Mouse (Mus musculus) layer of hippocampus, postnatal 10 days (tissue): ENCODE measurements at regions not wholly inside any gene's neighbourhood (a gene's known extent, or its start where the extent isn't known, plus 50 kb on each side); places are given as distances from the start of the nearest gene placed in this dataset.
"Not testable (repeated sequence)": the region's sequence is repeated elsewhere in the genome, so short reads cannot be mapped to it uniquely, and the experiment has no call there.

Experiments
- DNase-seq, 2 experiments: peaks; one replicate each; pipeline ENCODE4 v3.0.0; 2021; ENCODE audit warnings: low spot score in 2 of 2

DNA sequence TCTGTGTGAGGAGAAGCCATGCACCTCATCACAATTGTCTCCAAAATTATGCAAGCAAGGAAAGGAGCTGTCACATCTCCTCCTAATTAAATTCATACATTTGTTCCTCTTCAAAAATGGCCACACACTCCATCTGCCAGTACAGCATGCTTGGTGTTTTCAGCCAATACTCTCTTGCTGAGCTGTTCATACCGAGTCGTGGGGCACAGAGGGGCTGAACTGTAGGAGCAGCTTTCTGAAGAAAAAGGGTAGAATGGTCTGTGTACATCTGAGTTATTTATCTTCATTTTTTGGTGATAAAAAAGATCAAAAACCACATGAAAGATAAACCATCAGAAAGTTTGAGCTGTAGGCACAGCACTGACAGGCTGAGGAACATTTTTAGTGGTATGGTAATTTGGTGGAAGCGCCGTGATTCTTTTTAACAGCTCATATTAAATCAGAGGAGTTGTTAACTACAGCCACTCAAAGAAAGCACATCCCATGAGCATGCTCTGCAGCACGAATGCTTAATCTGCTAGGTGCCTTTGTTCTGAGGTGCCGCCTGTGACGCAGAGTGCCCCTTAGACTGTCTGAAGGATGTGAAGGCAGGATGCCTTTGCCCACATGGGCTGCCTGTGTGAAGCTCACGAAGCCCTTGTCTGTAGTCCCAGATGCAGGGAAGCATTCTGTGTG is 573.8 kb downstream of the Dcdc2c start:
- DNase-seq, result peak; percentile 31

- no peak for DNase-seq
Observed at GRCm38 (mm10) chr12:27977548-27978256, 574.5 kb downstream of the Dcdc2c start.

- no peak for DNase-seq
Observed at GRCm38 (mm10) chr12:27962908-27963307, 589.3 kb downstream of the Dcdc2c start.

DNA sequence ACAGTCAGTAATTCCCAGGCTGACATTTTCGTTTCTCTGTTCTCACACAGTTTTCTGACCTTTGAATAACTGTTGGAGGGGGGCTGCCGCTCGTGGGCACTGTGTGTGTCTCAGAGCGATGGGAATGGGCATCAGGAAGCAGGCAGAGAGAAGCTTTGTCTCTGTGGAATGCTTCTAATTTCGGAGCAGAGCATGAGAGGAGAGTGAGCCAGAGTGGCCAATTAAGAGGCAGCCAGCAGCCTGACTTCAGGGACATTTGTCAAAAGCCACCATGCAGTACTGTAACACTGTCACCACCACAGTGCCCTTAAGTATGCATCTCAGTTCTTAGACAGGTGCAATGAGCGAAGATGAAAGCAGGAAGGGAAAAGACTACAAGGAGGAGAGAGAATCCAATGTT is 592.1 kb downstream of the Dcdc2c start:
- no peak for DNase-seq

- DNase-seq, result no peak
Observed at GRCm38 (mm10) chr12:27947646-27948045, 604.6 kb downstream of the Dcdc2c start.

DNA sequence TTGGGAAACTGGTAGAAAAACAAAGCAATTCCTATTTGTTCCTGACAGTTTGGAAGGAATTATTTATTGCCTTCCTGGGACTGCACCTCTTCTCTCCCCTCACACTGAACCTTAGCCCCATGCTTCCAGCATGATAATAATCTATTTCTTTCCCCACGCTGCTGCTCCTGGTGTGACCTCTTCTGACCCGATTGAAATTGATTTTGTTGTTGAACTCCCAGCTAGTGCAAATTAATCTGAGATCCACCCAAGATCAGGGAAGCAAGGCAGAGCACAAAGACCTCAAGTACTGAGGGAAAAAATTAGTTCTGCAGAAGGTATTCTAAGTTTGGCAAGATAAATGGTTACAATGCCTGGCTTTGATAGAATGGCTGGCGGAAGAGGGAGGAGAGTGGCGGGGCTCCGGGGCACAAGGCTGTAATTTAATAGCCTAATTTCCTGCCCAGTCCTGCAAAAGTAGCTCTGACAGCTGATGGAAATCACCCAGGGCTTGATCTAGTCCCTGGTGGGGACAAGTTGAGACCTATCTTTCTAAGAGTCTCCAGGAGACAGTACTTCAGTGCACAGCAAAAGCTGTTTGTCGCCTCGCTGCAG is 604.6 kb upstream of the Sox11 start:
- DNase-seq, result no peak

GRCm38 (mm10) chr12:27945411-27945810 is 603.0 kb upstream of the Sox11 start:
- peak in 1 of 2 experiments; percentile 20 for DNase-seq

GRCm38 (mm10) chr12:27941053-27941452 is 598.7 kb upstream of the Sox11 start:
- no peak for DNase-seq

GRCm38 (mm10) chr12:27932382-27933140 is 590.2 kb upstream of the Sox11 start:
- DNase-seq, result peak; percentile 29 to 33

DNA sequence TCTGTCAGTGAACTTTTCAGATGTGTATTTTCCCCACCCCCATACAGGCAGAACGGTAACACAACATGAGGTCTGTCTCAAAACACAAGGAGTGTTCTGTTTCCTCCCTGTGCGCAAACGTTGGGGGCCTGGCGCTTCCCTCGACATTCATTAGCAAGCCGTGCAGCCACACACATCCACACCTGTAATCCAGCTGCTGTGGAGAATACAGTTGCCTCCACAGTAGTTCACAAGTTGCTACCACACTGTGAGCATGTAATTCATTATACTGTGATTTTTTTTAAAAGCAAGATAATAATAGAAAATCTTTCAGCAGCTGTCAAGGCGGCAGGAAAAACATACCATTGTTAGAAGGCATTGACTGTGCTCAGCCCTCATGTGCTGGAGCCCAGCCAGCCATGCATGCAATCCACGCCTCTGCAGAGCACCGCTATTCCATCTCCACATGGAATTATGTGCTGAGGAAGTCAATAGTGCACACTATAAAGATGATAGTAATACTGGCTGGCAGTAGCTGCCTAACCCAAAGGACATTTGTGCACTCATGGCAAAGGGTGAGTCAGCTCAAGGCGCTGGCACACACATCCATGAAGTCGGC is 586.1 kb upstream of the Sox11 start:
- no peak for DNase-seq

- DNase-seq, result no peak
Observed at GRCm38 (mm10) chr12:27926730-27927129, 584.4 kb upstream of the Sox11 start.

DNA sequence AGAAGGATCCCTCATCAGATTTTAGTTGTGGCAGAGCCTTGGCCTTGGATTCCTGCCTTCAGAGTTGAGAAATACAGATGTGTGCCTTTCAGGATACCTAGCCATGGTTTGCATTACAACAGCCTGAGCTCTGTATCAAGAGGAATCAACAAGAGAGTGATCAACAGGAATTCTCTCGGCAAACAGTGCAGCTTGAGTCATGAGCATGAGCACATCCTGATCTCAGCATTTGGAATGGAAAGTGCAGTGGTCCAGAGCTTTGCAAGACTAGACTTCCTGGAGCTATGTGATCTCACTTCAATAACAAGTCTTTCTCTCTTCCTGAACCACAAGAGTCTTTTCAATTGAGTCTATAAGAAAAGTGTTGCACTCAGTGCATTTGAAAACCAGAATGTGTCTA is 578.2 kb upstream of the Sox11 start:
- DNase-seq, result no peak

DNA sequence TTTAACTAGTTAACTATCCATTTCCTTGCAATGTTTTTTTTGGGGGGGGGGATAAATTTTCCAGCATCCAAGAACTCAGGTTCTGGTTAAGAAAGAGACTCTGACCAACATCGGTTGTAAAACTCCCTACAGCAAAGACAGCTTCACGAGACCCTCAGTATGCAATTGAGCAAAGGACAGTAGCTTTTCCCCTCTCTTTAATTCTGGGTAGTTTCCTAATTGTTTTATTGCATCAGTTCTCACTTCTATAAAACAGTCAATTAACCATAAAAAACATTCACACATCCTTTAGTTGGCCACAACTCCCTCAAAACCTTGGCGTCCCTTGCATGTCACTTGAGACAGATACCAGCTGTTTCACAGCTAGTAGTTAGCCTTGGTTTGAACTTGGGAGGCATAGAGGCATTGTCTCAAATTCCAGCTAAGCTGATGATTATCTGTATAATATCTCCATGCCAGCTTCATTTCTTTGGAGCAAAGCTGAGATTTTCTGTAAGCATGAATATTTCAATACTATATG is 574.1 kb upstream of the Sox11 start:
- no peak for DNase-seq

GRCm38 (mm10) chr12:27909417-27910100 is 567.2 kb upstream of the Sox11 start:
- DNase-seq, result no peak

GRCm38 (mm10) chr12:27896682-27897081 is 554.3 kb upstream of the Sox11 start:
- not testable (repeated sequence) for DNase-seq

GRCm38 (mm10) chr12:27881720-27882119 is 539.3 kb upstream of the Sox11 start:
- DNase-seq, result no peak

DNA sequence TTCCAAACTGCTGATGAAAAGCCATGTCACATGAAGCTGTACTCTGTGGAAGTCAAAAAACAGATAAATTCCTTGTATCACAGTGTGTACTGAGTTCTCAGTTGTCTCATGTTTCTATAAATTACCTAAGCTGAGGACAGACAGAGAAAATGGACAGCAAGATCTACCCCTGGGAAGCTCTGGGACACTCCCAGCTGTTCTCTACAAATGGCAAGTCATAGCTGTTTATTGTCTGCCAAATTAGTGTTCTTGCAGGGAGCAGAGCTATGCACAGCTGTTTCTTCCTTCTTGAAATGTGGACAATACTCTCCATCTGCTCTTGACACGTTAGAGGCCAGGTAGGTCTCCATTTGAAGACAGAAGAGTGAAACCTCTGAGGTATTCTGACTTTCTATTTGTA is 524.0 kb upstream of the Sox11 start:
- DNase-seq, result no peak

DNA sequence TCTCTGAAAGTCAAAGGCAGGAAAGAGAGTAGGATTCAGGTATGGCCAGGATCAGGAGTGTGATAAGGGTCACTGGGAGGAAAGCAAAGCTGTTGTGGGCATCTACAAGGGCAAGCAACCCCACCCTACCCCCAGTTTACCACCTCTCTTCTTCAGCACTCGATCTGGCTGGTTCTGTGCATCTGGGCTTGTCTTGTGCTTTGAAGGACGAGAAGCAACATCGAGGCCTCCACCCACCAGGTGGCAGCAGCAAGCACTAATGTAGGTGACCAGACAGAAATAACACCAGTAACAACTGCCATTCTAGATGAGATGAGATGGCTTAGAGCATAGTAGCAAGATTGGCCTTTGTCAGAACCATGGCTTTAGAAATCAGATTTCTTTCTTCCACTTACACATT is 507.2 kb upstream of the Sox11 start:
- DNase-seq, result no peak

DNA sequence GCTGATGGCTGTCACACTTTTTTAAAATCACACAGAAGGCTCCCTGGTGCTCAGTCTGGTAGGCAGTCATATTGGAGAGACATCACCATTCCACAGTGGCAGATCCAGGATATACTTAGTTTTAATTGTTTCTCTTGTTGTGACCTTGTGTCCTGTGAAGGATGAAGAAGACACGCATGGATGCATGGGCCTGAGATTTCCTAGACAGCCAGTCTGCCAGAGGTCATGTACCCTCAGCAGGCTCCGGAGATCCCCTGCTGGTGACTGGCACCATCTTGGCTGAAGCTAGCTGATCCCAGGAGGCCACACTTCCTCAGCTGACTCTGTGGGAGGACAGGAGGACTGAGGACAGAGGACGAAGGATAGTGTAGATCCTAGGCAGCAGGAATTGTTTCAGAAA is 506.7 kb upstream of the Sox11 start:
- no peak for DNase-seq

- no peak for DNase-seq
Observed at GRCm38 (mm10) chr12:27848141-27848540, 505.8 kb upstream of the Sox11 start.

GRCm38 (mm10) chr12:27847397-27847796 is 505.0 kb upstream of the Sox11 start:
- DNase-seq, result no peak
